Mouse (Mus musculus) bone marrow macrophage, adult 2 months (primary cell): Measurements from ENCODE around the gene Umod.

Experiments used
- CTCF ChIP-seq: IDR thresholded peaks from 2 replicates; pipeline ENCODE4 v1.5.1; 2012; ENCODE audit warnings: low read depth, mild to moderate bottlenecking, low read length, moderate library complexity
- POLR2A ChIP-seq: IDR thresholded peaks from 2 replicates; pipeline ENCODE4 v1.6.1; 2012; ENCODE audit warnings: mild to moderate bottlenecking, low read depth, low read length, borderline replicate concordance

DNA sequence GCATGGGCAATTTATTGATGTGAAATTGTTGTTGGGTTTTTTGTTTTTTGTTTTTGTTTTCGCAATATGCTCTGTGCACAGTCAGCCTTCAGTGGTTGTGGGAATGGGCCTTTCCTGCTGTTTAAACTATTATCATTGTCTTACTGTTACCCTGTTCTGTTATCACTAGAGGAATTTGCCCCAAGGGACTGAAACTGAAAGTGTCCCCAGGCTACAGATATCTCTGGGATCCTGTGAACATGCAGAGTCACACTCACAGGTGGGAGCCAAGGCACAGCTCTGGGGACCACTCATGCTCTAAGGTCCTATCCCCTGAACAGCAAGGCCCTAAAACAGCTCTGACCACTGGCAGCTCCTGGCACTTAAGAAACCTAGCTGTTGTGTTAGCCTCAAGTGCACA, 48.1 kb upstream of the Umod start:
- TF ChIP-seq CTCF = no peak
- no peak for TF ChIP-seq POLR2A
